Mouse (Mus musculus) heart, adult 8-10 months (tissue): ENCODE measurements around the gene Tmem150a. TPM values are rescaled to one million over a fixed set of nuclear protein-coding genes. Genes with fewer than 3 reads are reported as not detected.

ENCODE experiments used
- DNase-seq: peaks from one replicate; pipeline ENCODE4 v3.0.0; 2022; ENCODE audit warnings: low spot score
- total RNA-seq, 4 experiments: library from RNA; stranded (reverse); gene quantifications; 2 replicates each; pipeline ENCODE4 v1.2.4; 2022

Gene Tmem150a
- total RNA-seq, 4 experiments from 2014 or later: 20.4 to 24.3 (median 22.2) TPM

- no peak for DNase-seq
These were observed 17.9 kb downstream of the Tmem150a start for GRCm38 (mm10) chr6:72373184-72373583.

DNA sequence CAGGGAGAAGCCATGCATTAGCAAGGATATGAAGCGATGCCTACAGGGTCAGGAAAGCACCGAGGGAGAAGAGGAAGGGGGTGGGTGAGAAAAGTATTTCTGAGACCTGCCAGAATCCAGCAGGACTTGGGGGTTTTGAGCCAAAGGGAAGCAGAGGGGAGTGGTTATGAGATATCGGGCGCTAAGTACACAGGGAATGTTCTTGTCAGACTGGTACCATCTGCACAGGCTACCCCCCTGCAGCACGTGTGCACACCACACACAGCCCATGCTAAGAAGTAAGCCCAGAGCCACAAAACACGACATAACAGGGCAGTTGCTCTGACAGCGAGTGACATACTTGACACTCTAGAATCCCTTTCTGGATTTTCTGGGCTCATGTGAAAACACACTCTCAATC is 19.0 kb downstream of the Tmem150a start:
- no peak for DNase-seq

DNA sequence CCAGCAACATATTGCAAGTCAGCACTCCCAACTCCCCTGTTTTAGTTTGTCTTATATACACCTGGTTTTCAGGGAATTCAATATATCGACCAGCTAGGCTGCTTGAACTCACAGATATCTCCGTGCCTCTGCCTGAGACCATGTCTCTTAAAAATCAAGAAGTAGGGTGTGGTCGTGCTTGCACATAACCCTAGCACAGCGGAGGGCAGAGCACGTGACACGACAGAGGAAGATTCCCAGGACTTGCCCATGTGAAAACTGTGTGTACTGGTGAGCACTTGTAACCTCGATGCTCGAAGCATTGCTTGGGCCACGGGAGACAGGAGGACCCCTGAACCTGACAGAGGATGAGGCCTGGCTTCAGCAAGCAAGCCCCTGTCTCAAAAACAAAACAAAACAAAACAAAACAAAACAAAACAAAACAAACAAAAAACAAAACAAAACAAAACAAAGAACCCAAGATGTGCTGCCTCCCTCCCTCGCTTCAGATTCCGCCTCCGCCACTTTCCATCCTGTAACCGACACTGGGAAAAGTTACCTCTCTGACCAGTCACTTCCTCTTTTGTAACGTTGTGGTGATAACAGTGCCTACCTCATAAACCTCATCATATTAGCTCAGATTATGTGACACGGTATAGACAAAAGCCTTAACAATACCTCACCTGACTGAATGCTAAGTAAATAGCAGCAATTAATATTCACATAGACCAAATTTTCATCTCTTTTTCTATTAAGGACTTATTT is 19.7 kb downstream of the Tmem150a start:
- no peak for DNase-seq

GRCm38 (mm10) chr6:72378510-72379234 is 23.4 kb downstream of the Tmem150a start:
- DNase-seq: no peak

DNA sequence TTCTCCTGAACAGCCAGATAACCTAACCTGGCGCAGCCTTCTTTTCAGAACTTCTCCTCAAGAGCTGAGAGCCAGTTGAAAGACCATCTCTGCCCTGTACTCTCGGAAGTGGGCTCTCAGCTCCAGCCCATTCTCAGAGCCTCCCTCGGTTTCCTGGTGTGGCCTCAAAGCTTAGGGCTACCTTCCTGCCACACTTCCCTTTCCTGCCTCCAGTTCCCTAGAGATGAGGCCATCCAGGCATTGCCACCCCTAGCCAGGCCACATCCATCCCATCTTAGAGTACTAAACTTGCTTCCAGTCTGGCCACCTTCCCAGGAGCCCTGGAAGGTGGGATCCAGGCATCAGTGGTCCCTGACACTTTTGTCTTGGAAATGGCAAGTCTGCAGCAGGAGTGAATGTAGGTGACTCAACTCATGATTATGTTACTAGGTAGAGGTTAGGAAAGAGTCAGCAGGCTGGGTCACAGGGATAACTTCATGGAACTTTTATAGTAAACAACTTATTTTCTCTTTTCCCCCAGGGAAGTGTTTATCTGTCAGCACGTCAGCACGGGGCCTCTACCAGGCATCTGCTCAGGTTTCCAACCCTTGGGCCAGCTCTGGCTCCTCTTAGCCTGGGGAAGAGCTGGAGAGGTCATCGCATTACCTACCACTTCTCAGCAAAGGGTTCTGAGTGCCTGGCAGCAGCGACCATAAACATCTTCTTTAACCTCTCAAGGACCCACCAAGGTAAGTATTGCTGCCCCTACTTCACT is 24.3 kb downstream of the Tmem150a start:
- no peak for DNase-seq

GRCm38 (mm10) chr6:72380131-72380770 is 25.0 kb downstream of the Tmem150a start, which contains the start of gene Vamp5:
TSS of gene Vamp5 (minus strand) at chr6:72380468.
- peak; percentile 81 for DNase-seq

DNA sequence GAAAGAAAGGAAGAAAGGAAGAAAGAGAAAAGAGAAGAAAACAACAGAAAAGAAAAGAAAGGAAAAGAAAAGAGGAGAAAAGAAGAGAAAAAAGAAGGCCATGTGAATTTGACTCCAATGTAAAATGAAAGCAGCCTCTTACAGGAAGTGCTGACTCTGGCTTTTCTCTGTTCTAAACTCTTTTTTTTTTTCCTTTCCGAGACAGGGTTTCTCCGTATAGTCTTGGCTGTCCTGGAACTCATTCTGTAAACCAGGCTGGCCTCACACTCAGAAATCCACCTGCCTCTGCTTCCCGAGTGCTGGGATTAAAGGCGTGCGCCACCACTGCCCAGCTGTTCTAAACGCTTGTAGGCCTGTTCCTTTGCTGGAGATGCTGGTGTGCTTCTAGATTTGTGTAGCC is 27.2 kb downstream of the Tmem150a start:
- DNase-seq: no peak

DNA sequence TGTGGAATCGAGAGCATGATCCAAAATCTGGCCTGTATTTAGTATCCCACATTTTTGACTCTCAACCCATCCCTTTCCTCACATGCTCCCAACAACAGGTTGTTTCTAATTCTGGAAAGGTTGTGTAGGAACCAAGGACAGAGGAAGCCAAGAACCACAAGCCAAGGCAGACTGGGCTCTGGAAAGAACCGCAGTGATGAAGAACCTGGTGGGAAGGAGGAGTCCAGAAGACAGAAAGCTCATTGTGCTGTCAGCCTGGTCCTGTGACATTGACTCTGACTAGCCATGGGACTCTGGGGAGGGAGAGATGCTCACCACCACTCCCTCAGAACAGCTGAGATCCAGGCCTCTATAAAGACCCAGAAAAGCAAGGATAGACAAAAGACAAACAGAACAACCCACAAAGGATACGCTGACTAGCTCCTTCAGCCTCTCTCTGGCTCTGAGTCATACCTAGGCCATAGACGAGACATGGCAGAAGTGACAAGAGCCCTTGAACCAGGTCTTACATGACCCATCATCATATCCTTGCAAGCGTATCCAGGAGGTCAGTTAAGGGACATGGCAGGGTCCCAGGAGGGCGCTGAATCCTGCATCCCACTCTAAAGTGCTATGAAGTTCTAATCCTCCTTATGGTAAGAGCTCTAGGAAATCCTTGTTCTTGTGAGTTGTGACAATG is 28.0 kb downstream of the Tmem150a start:
- DNase-seq: no peak

- DNase-seq: no peak
These were observed 28.7 kb downstream of the Tmem150a start for GRCm38 (mm10) chr6:72383952-72384351.

DNA sequence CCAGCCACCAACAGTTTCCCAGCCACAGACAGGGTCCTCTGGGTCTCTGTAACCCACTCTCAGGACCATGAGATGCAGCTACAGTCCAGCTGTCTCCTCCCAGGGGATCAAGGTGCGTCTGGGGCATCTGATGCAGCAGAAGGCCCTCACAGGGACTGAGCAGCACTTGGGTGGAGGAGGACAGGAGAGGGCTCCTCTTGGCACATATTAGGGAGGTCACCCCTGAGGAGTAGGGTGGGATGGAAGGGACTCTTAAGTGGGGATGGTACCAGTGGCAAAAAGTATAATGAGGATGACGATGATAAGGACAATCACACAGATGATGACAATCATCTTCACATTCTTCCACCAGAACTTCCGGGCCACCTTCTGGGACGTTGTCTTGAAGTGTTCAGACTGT is 30.0 kb downstream of the Tmem150a start:
- DNase-seq: no peak

DNA sequence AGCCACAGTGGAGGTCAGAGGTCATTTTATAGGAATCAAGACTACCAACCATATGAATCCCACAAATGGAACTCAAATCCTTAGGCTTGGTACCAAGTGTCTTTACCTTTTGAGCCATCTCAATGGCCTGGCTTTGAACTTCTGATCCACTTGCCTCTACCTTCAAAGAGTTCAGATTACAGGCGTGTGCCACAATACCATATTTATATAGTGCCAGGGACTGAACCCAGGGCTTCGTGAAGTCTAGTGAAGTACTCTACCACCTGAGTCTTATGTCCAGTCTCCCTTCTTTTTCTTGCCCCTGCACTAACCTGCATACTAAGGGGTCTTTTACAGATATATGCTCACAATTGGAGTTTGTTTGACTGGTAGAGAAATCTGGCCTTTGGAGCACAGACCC is 31.3 kb downstream of the Tmem150a start:
- no peak for DNase-seq

DNA sequence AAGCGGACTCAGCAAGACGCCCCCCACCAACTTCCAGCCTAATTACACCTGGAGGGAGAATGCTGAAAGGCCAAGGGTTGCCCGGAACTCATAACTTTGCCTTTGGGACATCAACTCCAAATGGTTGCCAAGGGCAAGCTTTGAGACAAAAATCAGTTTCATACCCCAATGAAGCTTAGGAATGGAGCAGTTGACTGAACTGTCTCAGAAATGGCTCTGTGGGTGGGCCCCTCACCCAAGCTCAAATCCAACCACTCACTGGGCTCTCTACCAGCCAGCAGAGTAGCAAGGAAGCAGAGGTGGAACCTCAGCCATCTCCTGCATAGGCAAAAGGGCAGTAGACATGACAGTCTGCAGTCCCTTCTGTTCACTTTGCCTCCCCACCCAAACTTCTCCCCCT is 32.6 kb downstream of the Tmem150a start:
- no peak for DNase-seq

DNA sequence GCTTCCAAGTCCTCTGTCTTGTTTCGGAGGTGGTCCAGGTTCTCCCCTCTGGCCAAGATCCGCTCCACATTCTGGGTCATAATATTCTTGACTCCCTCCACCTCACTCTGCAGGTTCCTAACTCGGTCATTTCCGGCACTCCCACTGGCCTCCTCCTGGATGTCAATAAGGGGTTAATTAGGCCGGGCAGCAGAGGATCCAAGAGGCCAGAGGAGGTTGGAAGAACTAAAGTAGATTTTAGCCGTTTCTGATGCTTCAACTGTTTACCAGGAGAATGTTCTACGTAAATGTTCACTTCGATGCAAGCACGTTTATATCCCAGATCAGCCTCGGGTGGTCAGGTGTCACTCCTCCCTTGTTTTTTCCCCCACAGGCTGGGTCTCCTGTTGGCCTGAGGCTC is 33.0 kb downstream of the Tmem150a start:
- DNase-seq: no peak

- DNase-seq: no peak
These were observed 33.6 kb downstream of the Tmem150a start for GRCm38 (mm10) chr6:72388791-72389329.

GRCm38 (mm10) chr6:72389471-72389940 is 34.3 kb downstream of the Tmem150a start:
- no peak for DNase-seq

- peak; percentile 89 for DNase-seq
These were observed 34.9 kb downstream of the Tmem150a start, which contains the start of gene Vamp8 for GRCm38 (mm10) chr6:72389941-72390771. TSS of gene Vamp8 (minus strand) at chr6:72390703.

- DNase-seq: peak; percentile 75
These were observed 35.7 kb downstream of the Tmem150a start for GRCm38 (mm10) chr6:72390795-72391521.

DNA sequence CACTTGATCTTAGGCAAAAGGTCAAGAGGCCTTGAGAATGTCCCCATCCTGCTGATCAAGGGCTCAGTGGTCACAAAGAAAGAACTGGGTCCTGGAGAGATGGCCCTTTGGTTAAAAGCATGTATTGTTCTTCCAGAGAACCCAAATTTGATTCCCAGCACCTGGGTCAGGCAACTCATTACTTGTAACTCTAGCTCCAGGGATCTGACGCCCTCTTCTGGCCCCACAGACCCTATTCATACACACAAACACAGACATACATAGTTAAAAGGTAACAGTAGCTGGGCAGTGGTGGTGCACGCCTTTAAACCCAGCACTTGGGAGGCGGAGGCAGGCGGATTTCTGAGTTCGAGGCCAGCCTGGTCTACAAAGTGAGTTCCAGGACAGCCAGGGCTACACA is 37.1 kb downstream of the Tmem150a start:
- DNase-seq: no peak

GRCm38 (mm10) chr6:72396837-72397251 is 41.6 kb downstream of the Tmem150a start:
- no peak for DNase-seq
